Mouse (Mus musculus): ENCODE data around the gene Mef2c. TPM values are rescaled to one million over a fixed set of nuclear protein-coding genes. Genes with fewer than 3 reads are reported as not detected.

Mef2c gene
- polyA plus RNA-seq, 1 experiment from 2014 or later = 41.3 TPM

- Histone ChIP-seq H3K27me3 (ENCODE audit: control insufficient read depth, insufficient read depth, low read depth, low read length) (no peaks in the 10 kb centered on the region), H3K27ac (ENCODE audit: low read length) (no peak overlapping the region), H3K4me3 (ENCODE audit: low read depth, low read length) (no peak overlapping the region), H3K36me3 (ENCODE audit: control insufficient read depth, insufficient read depth, low read length) (no peaks in the 10 kb centered on the region; the same call in 1 of the 2 replicates), H3K4me1 (ENCODE audit: control insufficient read depth, insufficient read depth, low read length) (no peaks in the 10 kb centered on the region), H3K9ac (ENCODE audit: low read depth, low read length) (no peak overlapping the region), H3K4me2 (ENCODE audit: low read length) (no peak overlapping the region), H3K9me3 (replicated peaks; ENCODE audit: control insufficient read depth, low read length, poor library complexity, severe bottlenecking) (no peaks in the 10 kb centered on the region)
- WGBS = 93% methylated on average over 5 of the region's 5 CpGs
- no peak for ATAC-seq
These were observed 87.1 kb downstream of the Mef2c start for GRCm38 (mm10) chr13:83590886-83591285.

- Histone ChIP-seq H3K36me3 (ENCODE audit: control insufficient read depth, insufficient read depth, low read length) (no peaks in the 10 kb centered on the region; the same call in 1 of the 2 replicates), H3K9ac (ENCODE audit: low read depth, low read length) (no peak overlapping the region), H3K4me2 (ENCODE audit: low read length) (no peak overlapping the region), H3K4me3 (ENCODE audit: low read depth, low read length) (no peak overlapping the region), H3K4me1 (ENCODE audit: control insufficient read depth, insufficient read depth, low read length) (no peaks in the 10 kb centered on the region), H3K9me3 (replicated peaks; ENCODE audit: control insufficient read depth, low read length, poor library complexity, severe bottlenecking) (no peaks in the 10 kb centered on the region), H3K27ac (ENCODE audit: low read length) (no peak overlapping the region), H3K27me3 (ENCODE audit: control insufficient read depth, insufficient read depth, low read depth, low read length) (no peaks in the 10 kb centered on the region)
- no peak for ATAC-seq
- 37% methylated on average over 1 of the region's 1 CpGs for WGBS
These were observed 91.6 kb downstream of the Mef2c start for GRCm38 (mm10) chr13:83595429-83595828.

- Histone ChIP-seq H3K9me3 (replicated peaks; ENCODE audit: control insufficient read depth, low read length, poor library complexity, severe bottlenecking) (no peaks in the 10 kb centered on the region), H3K27me3 (ENCODE audit: control insufficient read depth, insufficient read depth, low read depth, low read length) (no peaks in the 10 kb centered on the region), H3K4me1 (ENCODE audit: control insufficient read depth, insufficient read depth, low read length) (no peaks in the 10 kb centered on the region), H3K36me3 (ENCODE audit: control insufficient read depth, insufficient read depth, low read length) (no peaks in the 10 kb centered on the region; the same call in 1 of the 2 replicates), H3K4me2 (ENCODE audit: low read length) (no peak overlapping the region), H3K27ac (ENCODE audit: low read length) (no peak overlapping the region), H3K4me3 (ENCODE audit: low read depth, low read length) (no peak overlapping the region), H3K9ac (ENCODE audit: low read depth, low read length) (no peak overlapping the region)
- no peak for ATAC-seq
- 89% methylated on average over 6 of the region's 6 CpGs for WGBS
These were observed 93.3 kb downstream of the Mef2c start for GRCm38 (mm10) chr13:83596989-83597738.

DNA sequence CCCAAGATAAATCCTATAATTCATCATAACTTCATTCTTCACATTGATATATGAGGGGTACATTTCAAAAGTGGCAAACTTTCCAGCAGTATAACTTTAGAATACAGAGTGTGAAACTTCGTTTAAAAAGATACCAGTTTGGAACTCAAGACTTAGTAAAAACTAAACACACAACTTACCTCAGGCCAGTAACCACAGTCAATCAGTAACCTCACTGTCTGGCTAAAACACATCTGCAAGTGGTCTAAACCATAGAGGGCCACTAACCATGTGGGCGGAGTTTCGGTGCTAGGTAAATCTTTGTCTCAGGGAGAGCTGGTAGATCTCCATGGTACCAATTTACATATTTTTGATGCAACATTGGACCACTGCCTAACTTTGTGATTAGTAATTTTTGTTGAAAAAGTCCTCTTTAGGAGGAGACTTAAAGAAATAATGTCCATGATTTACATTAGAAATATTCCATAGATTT lies 93.9 kb downstream of the Mef2c start:
- H3K27me3 ChIP-seq (ENCODE audit: control insufficient read depth, insufficient read depth, low read depth, low read length) = no peaks in the 10 kb centered on the region
- H3K4me2 ChIP-seq (ENCODE audit: low read length) = no peak overlapping the region
- H3K27ac ChIP-seq (ENCODE audit: low read length) = no peak overlapping the region
- no peaks in the 10 kb centered on the region for H3K4me1 ChIP-seq (ENCODE audit: control insufficient read depth, insufficient read depth, low read length)
- WGBS = 98% methylated on average over 3 of the region's 3 CpGs
- H3K9me3 ChIP-seq (replicated peaks; ENCODE audit: control insufficient read depth, low read length, poor library complexity, severe bottlenecking) = no peaks in the 10 kb centered on the region
- H3K4me3 ChIP-seq (ENCODE audit: low read depth, low read length) = no peak overlapping the region
- H3K36me3 ChIP-seq (ENCODE audit: control insufficient read depth, insufficient read depth, low read length) = no peaks in the 10 kb centered on the region; the same call in 1 of the 2 replicates
- ATAC-seq = no peak
- no peak overlapping the region for H3K9ac ChIP-seq (ENCODE audit: low read depth, low read length)

GRCm38 (mm10) chr13:83600301-83600700 lies 96.5 kb downstream of the Mef2c start:
- Histone ChIP-seq H3K4me1 (ENCODE audit: control insufficient read depth, insufficient read depth, low read length) (peaks cover 8% of the 10 kb centered on the region), H3K36me3 (ENCODE audit: control insufficient read depth, insufficient read depth, low read length) (no peaks in the 10 kb centered on the region), H3K27ac (ENCODE audit: low read length) (no peak overlapping the region), H3K9ac (ENCODE audit: low read depth, low read length) (no peak overlapping the region), H3K27me3 (ENCODE audit: control insufficient read depth, insufficient read depth, low read depth, low read length) (no peaks in the 10 kb centered on the region), H3K9me3 (replicated peaks; ENCODE audit: control insufficient read depth, low read length, poor library complexity, severe bottlenecking) (no peaks in the 10 kb centered on the region), H3K4me2 (ENCODE audit: low read length) (no peak overlapping the region), H3K4me3 (ENCODE audit: low read depth, low read length) (no peak overlapping the region)
- no peak for ATAC-seq

- Histone ChIP-seq H3K27ac (ENCODE audit: low read length) (no peak overlapping the region), H3K36me3 (ENCODE audit: control insufficient read depth, insufficient read depth, low read length) (no peaks in the 10 kb centered on the region), H3K9me3 (replicated peaks; ENCODE audit: control insufficient read depth, low read length, poor library complexity, severe bottlenecking) (no peaks in the 10 kb centered on the region), H3K4me1 (ENCODE audit: control insufficient read depth, insufficient read depth, low read length) (peaks cover 8% of the 10 kb centered on the region), H3K4me3 (ENCODE audit: low read depth, low read length) (no peak overlapping the region), H3K9ac (ENCODE audit: low read depth, low read length) (no peak overlapping the region), H3K27me3 (ENCODE audit: control insufficient read depth, insufficient read depth, low read depth, low read length) (no peaks in the 10 kb centered on the region), H3K4me2 (ENCODE audit: low read length) (no peak overlapping the region)
- ATAC-seq = no peak
- 96% methylated on average over 4 of the region's 4 CpGs for WGBS
These were observed 97.9 kb downstream of the Mef2c start for GRCm38 (mm10) chr13:83601741-83602140.

GRCm38 (mm10) chr13:83603373-83604265 lies 99.8 kb downstream of the Mef2c start:
- peak; percentile 66 for ATAC-seq
- H3K27me3 ChIP-seq (ENCODE audit: control insufficient read depth, insufficient read depth, low read depth, low read length) = no peaks in the 10 kb centered on the region
- no peak overlapping the region for H3K27ac ChIP-seq (ENCODE audit: low read length)
- no peak overlapping the region for H3K4me2 ChIP-seq (ENCODE audit: low read length)
- no peak overlapping the region for H3K4me3 ChIP-seq (ENCODE audit: low read depth, low read length)
- H3K36me3 ChIP-seq (ENCODE audit: control insufficient read depth, insufficient read depth, low read length) = no peaks in the 10 kb centered on the region
- 40% methylated on average over 7 of the region's 7 CpGs for WGBS
- peaks cover 12% of the 10 kb centered on the region for H3K4me1 ChIP-seq (ENCODE audit: control insufficient read depth, insufficient read depth, low read length)
- H3K9me3 ChIP-seq (replicated peaks; ENCODE audit: control insufficient read depth, low read length, poor library complexity, severe bottlenecking) = no peaks in the 10 kb centered on the region
- no peak overlapping the region for H3K9ac ChIP-seq (ENCODE audit: low read depth, low read length)

- Histone ChIP-seq H3K4me2 (ENCODE audit: low read length) (no peak overlapping the region), H3K27me3 (ENCODE audit: control insufficient read depth, insufficient read depth, low read depth, low read length) (no peaks in the 10 kb centered on the region), H3K4me3 (ENCODE audit: low read depth, low read length) (no peak overlapping the region), H3K27ac (ENCODE audit: low read length) (no peak overlapping the region), H3K9ac (ENCODE audit: low read depth, low read length) (no peak overlapping the region), H3K9me3 (replicated peaks; ENCODE audit: control insufficient read depth, low read length, poor library complexity, severe bottlenecking) (no peaks in the 10 kb centered on the region), H3K36me3 (ENCODE audit: control insufficient read depth, insufficient read depth, low read length) (no peaks in the 10 kb centered on the region), H3K4me1 (ENCODE audit: control insufficient read depth, insufficient read depth, low read length) (peaks cover 15% of the 10 kb centered on the region)
- no peak for ATAC-seq
- 23% methylated on average over 3 of the region's 3 CpGs for WGBS
These were observed 100.5 kb downstream of the Mef2c start for GRCm38 (mm10) chr13:83604320-83604719.

GRCm38 (mm10) chr13:83604785-83605184 lies 101.0 kb downstream of the Mef2c start:
- Histone ChIP-seq H3K9me3 (replicated peaks; ENCODE audit: control insufficient read depth, low read length, poor library complexity, severe bottlenecking) (no peaks in the 10 kb centered on the region), H3K4me3 (ENCODE audit: low read depth, low read length) (no peak overlapping the region), H3K4me2 (ENCODE audit: low read length) (no peak overlapping the region), H3K9ac (ENCODE audit: low read depth, low read length) (0 out of 2 replicates have a peak overlapping the region, but pooled peaks have one; percentile 7), H3K27me3 (ENCODE audit: control insufficient read depth, insufficient read depth, low read depth, low read length) (no peaks in the 10 kb centered on the region), H3K4me1 (ENCODE audit: control insufficient read depth, insufficient read depth, low read length) (peaks cover 15% of the 10 kb centered on the region), H3K36me3 (ENCODE audit: control insufficient read depth, insufficient read depth, low read length) (no peaks in the 10 kb centered on the region), H3K27ac (ENCODE audit: low read length) (0 out of 2 replicates have a peak overlapping the region, but pooled peaks have one; percentile 17)
- ATAC-seq = no peak
- WGBS = 17% methylated on average over 4 of the region's 4 CpGs
